Comparison of ENCODE assay signal across 13 mouse cellular contexts in the genomic region with DNA sequence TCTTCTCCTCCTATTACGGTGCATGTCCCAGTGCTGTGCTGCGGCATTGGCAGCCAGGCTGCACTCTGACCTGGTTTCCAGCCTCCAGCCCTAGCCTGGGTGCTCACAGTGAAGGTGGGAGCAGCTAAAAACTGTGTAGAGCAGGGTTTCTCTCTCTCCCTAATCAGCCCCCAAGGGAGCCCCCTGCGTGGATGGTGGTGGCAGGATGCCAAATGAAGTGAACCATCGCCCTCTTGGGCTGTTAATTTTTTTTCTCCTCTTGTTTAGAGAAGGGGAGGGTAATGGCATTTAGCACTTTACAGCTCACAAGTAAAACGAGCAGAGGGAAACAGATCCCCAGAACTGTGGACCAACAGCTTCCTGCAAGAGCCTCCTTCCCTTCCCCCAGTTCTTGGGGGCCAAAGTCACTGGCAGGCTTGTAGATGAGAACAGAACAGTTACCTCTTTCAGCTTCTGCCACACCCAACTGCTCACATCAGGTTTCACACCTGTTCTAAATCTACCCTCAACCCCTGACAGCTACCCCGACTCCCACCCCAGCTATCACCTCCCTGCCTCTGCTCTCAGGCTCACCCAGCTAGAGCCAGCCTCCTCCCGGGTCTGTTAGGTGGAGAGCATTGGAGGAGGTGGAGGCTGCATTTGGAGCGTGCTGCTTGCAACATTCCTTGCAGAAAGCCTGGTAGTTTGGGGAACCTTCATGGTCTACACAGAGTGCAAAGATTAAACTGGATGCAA. TPM values are rescaled to one million over a fixed set of nuclear protein-coding genes. Genes with fewer than 3 reads are reported as not detected.
DNase-seq lines count a peak whose midpoint lies in the region; ATAC-seq and TF ChIP-seq lines count a peak whose summit lies in the region.
"Had no signal": no experiment of that assay in that cellular context is flagged by ENCODE, and none has a peak within 500 bp of the region (broad histone marks: within the 10 kb centered on the region; RNA-seq: fewer than 3 reads in every experiment).

No protein-coding gene starts in this region.

- CTCF ChIA-PET in Patski (lab: Charles Lee): interaction anchor here (0.8 to 1.7 kb wide), 3 partner anchors 11 to 29 kb away, joined by 3 to 6 read pairs (median 3); no protein-coding TSS in a partner anchor

- no peak overlapping the region for H3K9ac ChIP-seq in intestine, embryonic 14.5 days (ENCODE audit: low read length)
- no peak overlapping the region for H3K9ac ChIP-seq in limb, embryonic 14.5 days (ENCODE audit: low read depth, low read length, severe bottlenecking)

- H3K27me3 ChIP-seq in Patski: no peaks in the 10 kb centered on the region
- 0 out of 2 replicates have a peak, but pooled peaks cover 4% of the 10 kb centered on the region for H3K27me3 ChIP-seq in intestine, embryonic 14.5 days (replicated peaks; ENCODE audit: control insufficient read depth, insufficient read depth, low read length)
- H3K27me3 ChIP-seq in limb, embryonic 14.5 days (ENCODE audit: control insufficient read depth, insufficient read depth, low read length): no peaks in the 10 kb centered on the region

- no peak for TF ChIP-seq CTCF in Patski (IDR thresholded peaks at IDR 0.05)

- H3K27ac ChIP-seq in intestine, embryonic 14.5 days (ENCODE audit: low read depth): peak overlapping the region; percentile 54; the same call in 1 of the 2 replicates
- H3K27ac ChIP-seq in limb, embryonic 14.5 days (replicated peaks; ENCODE audit: low read depth, low read length): peak overlapping the region; percentile 67
- H3K27ac ChIP-seq: hindbrain, postnatal 0 days had no signal

- H3K4me1 ChIP-seq in intestine, embryonic 14.5 days (replicated peaks; ENCODE audit: control insufficient read depth, insufficient read depth, low read length): peaks cover 22% of the 10 kb centered on the region
- H3K4me1 ChIP-seq in limb, embryonic 14.5 days (ENCODE audit: control insufficient read depth, insufficient read depth, low read length): peaks cover 15% of the 10 kb centered on the region

- H3K9me3 ChIP-seq in intestine, embryonic 14.5 days (ENCODE audit: control insufficient read depth, low read length): no peaks in the 10 kb centered on the region
- H3K9me3 ChIP-seq in limb, embryonic 14.5 days (ENCODE audit: control insufficient read depth, low read length): 0 out of 2 replicates have a peak, but pooled peaks cover 4% of the 10 kb centered on the region

- H3K4me2 ChIP-seq in intestine, embryonic 14.5 days (ENCODE audit: low read length): peak overlapping the region; percentile 33
- peak overlapping the region; percentile 28 for H3K4me2 ChIP-seq in limb, embryonic 14.5 days (replicated peaks; ENCODE audit: low read depth, low read length, severe bottlenecking)

- intact Hi-C loops in heart, postnatal 36 days (cut with DNase I): no loop called here

- no peaks in the 10 kb centered on the region for H3K36me3 ChIP-seq in intestine, embryonic 14.5 days (ENCODE audit: control insufficient read depth, insufficient read depth, low read length)
- H3K36me3 ChIP-seq in limb, embryonic 14.5 days (ENCODE audit: control insufficient read depth, insufficient read depth, low read length): no peaks in the 10 kb centered on the region

- peak; percentile 60 for ATAC-seq in Patski
- ATAC-seq in intestine, embryonic 14.5 days (replicated peaks; ENCODE audit: low FRiP score, low TSS enrichment, low read depth): peak; percentile 59
- ATAC-seq in limb, embryonic 14.5 days (ENCODE audit: low FRiP score, low read depth): peak; percentile 37
- no peak for ATAC-seq in megakaryocyte, adult 5-6 weeks (ENCODE audit: poor library complexity, severe bottlenecking)
- ATAC-seq: hindbrain, postnatal 0 days had no signal

- in situ Hi-C loops in Patski (cut with MboI; ENCODE audit: low pct_unique_long_range_greater_than_20kb): no loop called here

- POLR2A ChIA-PET in Patski (lab: Charles Lee): no interaction called here

- peak; percentile 21 for DNase-seq in heart, postnatal 4 days
- DNase-seq in heart, postnatal 36 days: no peak
- DNase-seq in Patski (ENCODE audit: low read depth, low spot score): no peak
- no peak for DNase-seq in intestine, embryonic 14.5 days (ENCODE audit: low spot score)
- DNase-seq in limb, embryonic 14.5 days (ENCODE audit: low spot score): peak; percentile 7
- DNase-seq in layer of hippocampus, adult 8-10 months (ENCODE audit: low spot score in 2 of 2): no peak
- no peak for DNase-seq in T-cell, adult 2 months (ENCODE audit: low spot score)
- DNase-seq: lung, adult 18-20 months had no signal

- no peak overlapping the region for H3K4me3 ChIP-seq in intestine, embryonic 14.5 days (ENCODE audit: low read depth, low read length)
- H3K4me3 ChIP-seq in limb, embryonic 14.5 days (replicated peaks; ENCODE audit: low read length): no peak overlapping the region

- TF ChIP-seq POLR2A in limb, embryonic 14.5 days (IDR thresholded peaks at IDR 0.05; ENCODE audit: borderline replicate concordance, extremely low read depth, insufficient read depth, insufficient read length): no peak

- WGBS in intestine, embryonic 14.5 days: 12% methylated on average over 8 of the region's 8 CpGs
- 8% methylated on average over 8 of the region's 8 CpGs for WGBS in limb, embryonic 14.5 days

RNA-seq across cellular contexts. Expression of gene Pars2, which starts 7.2 kb away (rescaled TPM):
- 1 to 10 TPM; 6.7 to 7.4 TPM for total RNA-seq in heart, postnatal 4 days (2021)
- total RNA-seq in heart, postnatal 36 days (2021): 1 to 10 TPM; 3.2 to 5.6 TPM
- 5.8 TPM for polyA plus RNA-seq in Patski (2021)
- 17.2 and 17.9 TPM in 2 replicates for polyA plus RNA-seq in intestine, embryonic 14.5 days (2014; fragmentation: Nextera tagmentation; extraction: Ambion mirVana)
- 14.3 and 14.6 TPM in 2 replicates for polyA plus RNA-seq in limb, embryonic 14.5 days (2012; rRNA removed)
- 14.0 and 14.2 TPM in 2 replicates for polyA plus RNA-seq in limb, embryonic 14.5 days (2014; fragmentation: Nextera tagmentation; extraction: Ambion mirVana)
- 1 to 10 TPM; 5.1 to 9.5 (median 8.5) TPM for total RNA-seq in layer of hippocampus, adult 8-10 months (2022)
- 3.6 and 4.1 TPM in 2 replicates for total RNA-seq in megakaryocyte, adult 5-6 weeks (2015)
- 3.6 and 5.3 TPM in 2 replicates for total RNA-seq in megakaryocyte, adult 5-6 weeks (2017)

RNA-seq across cellular contexts. Expression of gene Ttc22, which starts 21.4 kb away (rescaled TPM):
- total RNA-seq in heart, postnatal 4 days (2021): under 1 TPM; 0.38 to 0.45 TPM
- not detected for total RNA-seq in heart, postnatal 36 days (2021)
- 0.72 TPM for polyA plus RNA-seq in Patski (2021)
- 1.1 and 2.0 TPM in 2 replicates for polyA plus RNA-seq in intestine, embryonic 14.5 days (2014; fragmentation: Nextera tagmentation; extraction: Ambion mirVana)
- 3.8 and 5.9 TPM in 2 replicates for polyA plus RNA-seq in limb, embryonic 14.5 days (2012; rRNA removed)
- polyA plus RNA-seq in limb, embryonic 14.5 days (2014; fragmentation: Nextera tagmentation; extraction: Ambion mirVana): 6.9 and 7.0 TPM in 2 replicates
- total RNA-seq in layer of hippocampus, adult 8-10 months (2022): under 1 TPM; 0.55 to 0.60 (median 0.58) TPM
- total RNA-seq in megakaryocyte, adult 5-6 weeks (2015): not detected in 2 replicates
- not detected in 2 replicates for total RNA-seq in megakaryocyte, adult 5-6 weeks (2017)
- total RNA-seq: CH12.LX had no signal

RNA-seq across cellular contexts. Expression of gene Lexm, which starts 26.6 kb away (rescaled TPM):
- total RNA-seq in heart, postnatal 4 days (2021): not detected
- not detected for total RNA-seq in heart, postnatal 36 days (2021)
- not detected for polyA plus RNA-seq in Patski (2021)
- 0.39 TPM in 1 of 2 replicates, not detected in the other for polyA plus RNA-seq in intestine, embryonic 14.5 days (2014; fragmentation: Nextera tagmentation; extraction: Ambion mirVana)
- not detected in 2 replicates for polyA plus RNA-seq in limb, embryonic 14.5 days (2012; rRNA removed)
- not detected in 2 replicates for polyA plus RNA-seq in limb, embryonic 14.5 days (2014; fragmentation: Nextera tagmentation; extraction: Ambion mirVana)
- not detected for total RNA-seq in layer of hippocampus, adult 8-10 months (2022)
- not detected in 2 replicates for total RNA-seq in megakaryocyte, adult 5-6 weeks (2015)
- not detected in 2 replicates for total RNA-seq in megakaryocyte, adult 5-6 weeks (2017)
- total RNA-seq: hindbrain, postnatal 0 days; midbrain, postnatal 0 days had no signal
- polyA plus RNA-seq: hindbrain, postnatal 0 days; midbrain, postnatal 0 days; thymus, postnatal 0 days had no signal

RNA-seq across cellular contexts. Expression of gene Ttc4, which starts 35.1 kb away (rescaled TPM):
- total RNA-seq in heart, postnatal 4 days (2021): 10 to 100 TPM; 21.6 to 23.9 TPM
- total RNA-seq in heart, postnatal 36 days (2021): 10 to 100 TPM; 17.8 to 18.4 TPM
- polyA plus RNA-seq in Patski (2021): 20.5 TPM
- 82.0 and 83.1 TPM in 2 replicates for polyA plus RNA-seq in intestine, embryonic 14.5 days (2014; fragmentation: Nextera tagmentation; extraction: Ambion mirVana)
- 147 and 167 TPM in 2 replicates for polyA plus RNA-seq in limb, embryonic 14.5 days (2012; rRNA removed)
- 75.0 and 92.1 TPM in 2 replicates for polyA plus RNA-seq in limb, embryonic 14.5 days (2014; fragmentation: Nextera tagmentation; extraction: Ambion mirVana)
- 10 to 100 TPM; 37.4 to 64.6 (median 50.1) TPM for total RNA-seq in layer of hippocampus, adult 8-10 months (2022)
- total RNA-seq in megakaryocyte, adult 5-6 weeks (2015): 18.2 and 24.0 TPM in 2 replicates
- total RNA-seq in megakaryocyte, adult 5-6 weeks (2017): 21.9 and 24.3 TPM in 2 replicates

Comparison
In these comparisons a context has a peak if more than half of its experiments do, and no peak if none do; other contexts are left out.
1. DNase-seq: peak in heart, postnatal 4 days (single experiment) and limb, embryonic 14.5 days (single experiment); none in heart, postnatal 36 days (0 of 2), Patski (single experiment), intestine, embryonic 14.5 days (single experiment), layer of hippocampus, adult 8-10 months (0 of 2) and T-cell, adult 2 months (single experiment).